7 mouse cellular contexts compared by ENCODE assay signal in genomic region chr17:24720616-24721015, GRCm38 (mm10). TPM values are rescaled to one million over a fixed set of nuclear protein-coding genes. Genes with fewer than 3 reads are reported as not detected.
ATAC-seq and TF ChIP-seq lines count a peak whose summit lies in the region.
"Not testable (repeated sequence)": the region's sequence is repeated elsewhere in the genome, so short reads cannot be mapped to it uniquely, and the experiment has no call there.

No protein-coding gene starts in this region.

- not testable (repeated sequence) for ATAC-seq in forebrain, embryonic 12.5 days (ENCODE audit: low FRiP score); heart, embryonic 15.5 days (replicated peaks; ENCODE audit: insufficient number of reproducible peaks, insufficient read depth, low FRiP score, low read depth); intestine, postnatal 0 days; limb, embryonic 15.5 days (ENCODE audit: insufficient number of reproducible peaks, low FRiP score, low TSS enrichment, low read depth); neural tube, embryonic 15.5 days (ENCODE audit: low FRiP score)

- H3K4me3 ChIP-seq in brown adipose tissue, adult 24 weeks (ENCODE audit: insufficient read depth, low read depth, low read length): peak overlapping the region; percentile 65
- peak overlapping the region; percentile 87 for H3K4me3 ChIP-seq in forebrain, embryonic 12.5 days (replicated peaks)
- peak overlapping the region; percentile 89 for H3K4me3 ChIP-seq in heart, embryonic 15.5 days
- peak overlapping the region; percentile 82 for H3K4me3 ChIP-seq in intestine, postnatal 0 days (ENCODE audit: low read depth, low read length)
- H3K4me3 ChIP-seq in limb, embryonic 15.5 days: peak overlapping the region; percentile 75
- H3K4me3 ChIP-seq in megakaryocyte, embryonic 14.5 days (replicated peaks): peak overlapping the region; percentile 92
- H3K4me3 ChIP-seq in neural tube, embryonic 15.5 days (replicated peaks): peak overlapping the region; percentile 82

- peak overlapping the region; percentile 89 for H3K9ac ChIP-seq in forebrain, embryonic 12.5 days
- peak overlapping the region; percentile 83 for H3K9ac ChIP-seq in heart, embryonic 15.5 days
- H3K9ac ChIP-seq in intestine, postnatal 0 days (ENCODE audit: low read depth, low read length): peak overlapping the region; percentile 85
- H3K9ac ChIP-seq in limb, embryonic 15.5 days: peak overlapping the region; percentile 74
- H3K9ac ChIP-seq in neural tube, embryonic 15.5 days (replicated peaks): peak overlapping the region; percentile 53

- H3K36me3 ChIP-seq in forebrain, embryonic 12.5 days (replicated peaks): peaks cover 37% of the 10 kb centered on the region
- peaks cover 19% of the 10 kb centered on the region for H3K36me3 ChIP-seq in heart, embryonic 15.5 days
- peaks cover 15% of the 10 kb centered on the region for H3K36me3 ChIP-seq in intestine, postnatal 0 days (ENCODE audit: control insufficient read depth, insufficient read depth)
- peaks cover 40% of the 10 kb centered on the region for H3K36me3 ChIP-seq in limb, embryonic 15.5 days
- H3K36me3 ChIP-seq in megakaryocyte, embryonic 14.5 days (replicated peaks; ENCODE audit: low read length): peaks cover 46% of the 10 kb centered on the region
- peaks cover 23% of the 10 kb centered on the region for H3K36me3 ChIP-seq in neural tube, embryonic 15.5 days

- H3K4me1 ChIP-seq in brown adipose tissue, adult 24 weeks (ENCODE audit: control insufficient read depth, insufficient read depth, insufficient read length, low read length); intestine, postnatal 0 days (replicated peaks; ENCODE audit: control insufficient read depth, insufficient read depth, low read length): not testable (repeated sequence)
- H3K4me1 ChIP-seq in forebrain, embryonic 12.5 days: peaks cover 46% of the 10 kb centered on the region
- peaks cover 34% of the 10 kb centered on the region for H3K4me1 ChIP-seq in heart, embryonic 15.5 days (replicated peaks)
- H3K4me1 ChIP-seq in limb, embryonic 15.5 days: peaks cover 32% of the 10 kb centered on the region
- peaks cover 47% of the 10 kb centered on the region for H3K4me1 ChIP-seq in megakaryocyte, embryonic 14.5 days
- H3K4me1 ChIP-seq in neural tube, embryonic 15.5 days: peaks cover 38% of the 10 kb centered on the region

- peak overlapping the region; percentile 30; the same call in 1 of the 2 replicates for H3K27ac ChIP-seq in brown adipose tissue, adult 24 weeks (replicated peaks; ENCODE audit: low read depth, low read length)
- not testable (repeated sequence) for H3K27ac ChIP-seq in forebrain, embryonic 12.5 days
- H3K27ac ChIP-seq in heart, embryonic 15.5 days: peak overlapping the region; percentile 77; the same call in 1 of the 2 replicates
- peak overlapping the region; percentile 81 for H3K27ac ChIP-seq in intestine, postnatal 0 days (ENCODE audit: low read depth, low read length)
- H3K27ac ChIP-seq in limb, embryonic 15.5 days: peak overlapping the region; percentile 91; the same call in 1 of the 2 replicates
- 0 out of 2 replicates have a peak overlapping the region, but pooled peaks have one; percentile 86 for H3K27ac ChIP-seq in neural tube, embryonic 15.5 days (replicated peaks)

- 0% methylated on average over 11 of the region's 11 CpGs for WGBS in forebrain, embryonic 12.5 days
- under 1% methylated on average over 11 of the region's 11 CpGs for WGBS in heart, embryonic 15.5 days
- under 1% methylated on average over 11 of the region's 11 CpGs for WGBS in intestine, postnatal 0 days
- WGBS in limb, embryonic 15.5 days: 1% methylated on average over 11 of the region's 11 CpGs
- WGBS in neural tube, embryonic 15.5 days: 0% methylated on average over 11 of the region's 11 CpGs

- H3K9me3 ChIP-seq in forebrain, embryonic 12.5 days; heart, embryonic 15.5 days (replicated peaks); intestine, postnatal 0 days (ENCODE audit: control insufficient read depth); limb, embryonic 15.5 days; megakaryocyte, embryonic 14.5 days; neural tube, embryonic 15.5 days (replicated peaks): not testable (repeated sequence)

- TF ChIP-seq CTCF in intestine, postnatal 0 days (IDR thresholded peaks at IDR 0.05; ENCODE audit: low read depth): not testable (repeated sequence)

- H3K27me3 ChIP-seq in forebrain, embryonic 12.5 days; heart, embryonic 15.5 days; intestine, postnatal 0 days (replicated peaks; ENCODE audit: control insufficient read depth, insufficient read depth, low read length); limb, embryonic 15.5 days; megakaryocyte, embryonic 14.5 days (replicated peaks); neural tube, embryonic 15.5 days (replicated peaks): not testable (repeated sequence)

- peak overlapping the region; percentile 84 for H3K4me2 ChIP-seq in forebrain, embryonic 12.5 days
- H3K4me2 ChIP-seq in heart, embryonic 15.5 days: peak overlapping the region; percentile 70
- H3K4me2 ChIP-seq in intestine, postnatal 0 days (replicated peaks; ENCODE audit: low read depth): peak overlapping the region; percentile 67
- peak overlapping the region; percentile 74 for H3K4me2 ChIP-seq in limb, embryonic 15.5 days
- H3K4me2 ChIP-seq in neural tube, embryonic 15.5 days: peak overlapping the region; percentile 56

RNA-seq across cellular contexts. Expression of gene Rps2, which starts 2.7 kb away (rescaled TPM):
- 608 and 619 TPM in 2 replicates for polyA plus RNA-seq in brown adipose tissue, adult 24 weeks (2012; ENCODE audit: insufficient read depth, insufficient read length, missing spikeins)
- 946 and 1,025 TPM in 2 replicates for polyA plus RNA-seq in forebrain, embryonic 12.5 days (2016; fragmentation: Nextera tagmentation; extraction: Ambion mirVana)
- 770 and 917 TPM in 2 replicates for polyA plus RNA-seq in heart, embryonic 15.5 days (2015; fragmentation: Nextera tagmentation; extraction: Ambion mirVana)
- polyA plus RNA-seq in intestine, postnatal 0 days (2015; fragmentation: Nextera tagmentation; extraction: Ambion mirVana): 757 and 776 TPM in 2 replicates
- 1,428 and 1,497 TPM in 2 replicates for polyA plus RNA-seq in limb, embryonic 15.5 days (2015; fragmentation: Nextera tagmentation; extraction: Ambion mirVana)
- polyA plus RNA-seq in megakaryocyte, embryonic 14.5 days (2012; ENCODE audit: insufficient read depth, low replicate concordance): 653 and 1,069 TPM in 2 replicates
- 729 and 914 TPM in 2 replicates for polyA plus RNA-seq in neural tube, embryonic 15.5 days (2015; fragmentation: Nextera tagmentation; extraction: Ambion mirVana)

RNA-seq across cellular contexts. Expression of gene Rnf151, which starts 2.8 kb away (rescaled TPM):
- not detected in 2 replicates for polyA plus RNA-seq in brown adipose tissue, adult 24 weeks (2012; ENCODE audit: insufficient read depth, insufficient read length, missing spikeins)
- 0.29 TPM in 1 of 2 replicates, not detected in the other for polyA plus RNA-seq in forebrain, embryonic 12.5 days (2016; fragmentation: Nextera tagmentation; extraction: Ambion mirVana)
- 0.13 TPM in 1 of 2 replicates, not detected in the other for polyA plus RNA-seq in heart, embryonic 15.5 days (2015; fragmentation: Nextera tagmentation; extraction: Ambion mirVana)
- polyA plus RNA-seq in intestine, postnatal 0 days (2015; fragmentation: Nextera tagmentation; extraction: Ambion mirVana): not detected in 2 replicates
- 0.29 TPM in 1 of 2 replicates, not detected in the other for polyA plus RNA-seq in limb, embryonic 15.5 days (2015; fragmentation: Nextera tagmentation; extraction: Ambion mirVana)
- 0.74 TPM in 1 of 2 replicates, not detected in the other for polyA plus RNA-seq in megakaryocyte, embryonic 14.5 days (2012; ENCODE audit: insufficient read depth, low replicate concordance)
- 0.15 TPM in 1 of 2 replicates, not detected in the other for polyA plus RNA-seq in neural tube, embryonic 15.5 days (2015; fragmentation: Nextera tagmentation; extraction: Ambion mirVana)

RNA-seq across cellular contexts. Expression of gene Ndufb10, which starts 3.7 kb away (rescaled TPM):
- 1,098 and 1,103 TPM in 2 replicates for polyA plus RNA-seq in brown adipose tissue, adult 24 weeks (2012; ENCODE audit: insufficient read depth, insufficient read length, missing spikeins)
- polyA plus RNA-seq in forebrain, embryonic 12.5 days (2016; fragmentation: Nextera tagmentation; extraction: Ambion mirVana): 195 and 201 TPM in 2 replicates
- 410 and 528 TPM in 2 replicates for polyA plus RNA-seq in heart, embryonic 15.5 days (2015; fragmentation: Nextera tagmentation; extraction: Ambion mirVana)
- polyA plus RNA-seq in intestine, postnatal 0 days (2015; fragmentation: Nextera tagmentation; extraction: Ambion mirVana): 406 and 413 TPM in 2 replicates
- polyA plus RNA-seq in limb, embryonic 15.5 days (2015; fragmentation: Nextera tagmentation; extraction: Ambion mirVana): 208 and 226 TPM in 2 replicates
- 519 and 729 TPM in 2 replicates for polyA plus RNA-seq in megakaryocyte, embryonic 14.5 days (2012; ENCODE audit: insufficient read depth, low replicate concordance)
- polyA plus RNA-seq in neural tube, embryonic 15.5 days (2015; fragmentation: Nextera tagmentation; extraction: Ambion mirVana): 302 and 304 TPM in 2 replicates

RNA-seq across cellular contexts. Expression of gene Rpl3l, which starts 7.0 kb away (rescaled TPM):
- polyA plus RNA-seq in brown adipose tissue, adult 24 weeks (2012; ENCODE audit: insufficient read depth, insufficient read length, missing spikeins): 4.8 and 10.7 TPM in 2 replicates
- not detected in 2 replicates for polyA plus RNA-seq in forebrain, embryonic 12.5 days (2016; fragmentation: Nextera tagmentation; extraction: Ambion mirVana)
- 1.4 and 1.6 TPM in 2 replicates for polyA plus RNA-seq in heart, embryonic 15.5 days (2015; fragmentation: Nextera tagmentation; extraction: Ambion mirVana)
- 0.27 TPM in 1 of 2 replicates, not detected in the other for polyA plus RNA-seq in intestine, postnatal 0 days (2015; fragmentation: Nextera tagmentation; extraction: Ambion mirVana)
- 0.30 TPM in 1 of 2 replicates, not detected in the other for polyA plus RNA-seq in limb, embryonic 15.5 days (2015; fragmentation: Nextera tagmentation; extraction: Ambion mirVana)
- 0.35 TPM in 1 of 2 replicates, not detected in the other for polyA plus RNA-seq in megakaryocyte, embryonic 14.5 days (2012; ENCODE audit: insufficient read depth, low replicate concordance)
- polyA plus RNA-seq in neural tube, embryonic 15.5 days (2015; fragmentation: Nextera tagmentation; extraction: Ambion mirVana): 0.10 and 0.19 TPM in 2 replicates

RNA-seq across cellular contexts. Expression of gene Tbl3, which starts 13.2 kb away (rescaled TPM):
- polyA plus RNA-seq in brown adipose tissue, adult 24 weeks (2012; ENCODE audit: insufficient read depth, insufficient read length, missing spikeins): 19.9 TPM in 2 replicates
- 94.7 and 98.0 TPM in 2 replicates for polyA plus RNA-seq in forebrain, embryonic 12.5 days (2016; fragmentation: Nextera tagmentation; extraction: Ambion mirVana)
- 34.4 and 50.9 TPM in 2 replicates for polyA plus RNA-seq in heart, embryonic 15.5 days (2015; fragmentation: Nextera tagmentation; extraction: Ambion mirVana)
- 23.8 and 25.2 TPM in 2 replicates for polyA plus RNA-seq in intestine, postnatal 0 days (2015; fragmentation: Nextera tagmentation; extraction: Ambion mirVana)
- polyA plus RNA-seq in limb, embryonic 15.5 days (2015; fragmentation: Nextera tagmentation; extraction: Ambion mirVana): 57.3 and 59.0 TPM in 2 replicates
- polyA plus RNA-seq in megakaryocyte, embryonic 14.5 days (2012; ENCODE audit: insufficient read depth, low replicate concordance): 16.6 and 17.1 TPM in 2 replicates
- 55.6 and 66.5 TPM in 2 replicates for polyA plus RNA-seq in neural tube, embryonic 15.5 days (2015; fragmentation: Nextera tagmentation; extraction: Ambion mirVana)
